Mouse (Mus musculus): Measurements from ENCODE around the gene Gimap8.

DNA sequence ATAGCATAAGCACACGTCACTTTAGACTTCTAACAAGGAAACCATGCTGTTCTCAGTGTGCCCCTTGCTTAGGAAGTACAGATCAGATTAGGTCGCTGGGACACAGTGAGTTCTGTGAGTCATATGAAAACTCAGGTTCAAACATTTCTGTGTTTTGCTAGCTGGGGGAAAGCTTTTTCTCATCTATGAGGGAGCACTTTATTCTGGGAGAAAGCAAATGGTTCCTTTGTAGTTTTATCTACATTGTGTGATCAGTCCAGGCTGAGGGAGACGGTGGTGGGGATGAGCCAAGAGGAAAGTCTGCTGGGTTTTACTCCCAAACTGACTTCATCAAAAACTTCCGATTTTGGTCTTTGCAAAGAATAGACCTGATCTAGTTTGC, 734 bp upstream of the Gimap8 start:
- no peak for TF ChIP-seq GATA1 (IDR thresholded peaks at IDR 0.05; ENCODE audit: borderline replicate concordance, low read length)
- TF ChIP-seq FLI1 (IDR thresholded peaks at IDR 0.05; ENCODE audit: low read length), result no peak

Data from megakaryocyte, embryonic 14.5 days (primary cell).